Mouse (Mus musculus) kidney, adult 2 months (tissue): Measurements from ENCODE around the gene Ank.

Source experiments
- CTCF ChIP-seq: fragments of 200-500 bp; conservative IDR thresholded peaks from 2 replicates; pipeline ENCODE4 v1.5.1; 2011; ENCODE audit warnings: low read depth, mild to moderate bottlenecking, control low read depth, low read length, moderate library complexity, mixed read lengths; ENCODE audit not compliant: insufficient read depth, insufficient read length
- POLR2A ChIP-seq: fragments of 200-500 bp; IDR thresholded peaks from one replicate; pipeline ENCODE4 v1.6.1; 2011; ENCODE audit warnings: low read depth, low read length, control low read depth

GRCm38 (mm10) chr15:27472315-27472714 is 5.8 kb downstream of the Ank start:
- no peak for TF ChIP-seq POLR2A
- no peak for TF ChIP-seq CTCF
